Mouse (Mus musculus): Measurements from ENCODE around the gene Scimp.
"Not testable (repeated sequence)": the region's sequence is repeated elsewhere in the genome, so short reads cannot be mapped to it uniquely, and the experiment has no call there.

The Scimp gene

DNA sequence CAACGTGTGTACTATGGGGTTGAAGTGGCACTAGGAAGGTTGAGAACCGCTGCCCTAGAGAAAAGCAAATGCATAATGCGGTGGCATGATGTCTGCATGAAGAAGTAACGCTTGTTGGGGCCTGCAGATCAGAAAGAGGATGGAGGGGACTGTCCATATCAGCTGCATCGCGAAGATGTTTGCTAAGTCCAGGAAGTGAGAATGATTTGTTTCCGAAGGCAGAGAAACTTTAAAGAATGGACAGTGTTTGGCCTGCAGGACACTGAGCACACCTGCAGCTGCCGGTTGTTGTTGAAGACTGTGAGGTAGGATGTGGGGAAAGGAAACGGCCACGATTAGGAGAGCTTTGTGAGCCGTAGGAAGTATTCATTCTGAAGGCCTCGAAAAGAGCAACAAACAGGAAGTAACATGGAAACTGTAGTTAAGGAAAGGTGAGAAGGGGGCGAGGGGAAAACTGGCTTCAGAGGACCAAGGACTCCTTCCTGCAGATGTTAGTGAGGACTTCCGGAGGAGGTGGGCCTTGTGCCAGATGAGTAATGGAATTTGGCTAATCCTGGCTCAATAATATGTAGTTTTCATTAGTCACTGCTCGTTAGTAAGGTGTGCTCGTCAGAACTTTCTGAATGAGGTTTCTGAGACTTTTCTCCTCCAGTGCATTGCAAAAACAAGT, 46.5 kb downstream of the Scimp start:
- peak; percentile 66 for DNase-seq (ENCODE audit: low read depth)

GRCm38 (mm10) chr11:70763936-70764808, 48.2 kb downstream of the Scimp start, which contains the start of gene Zfp3:
Gene Zfp3 (plus strand): TSS chr11:70764209.
- DNase-seq (ENCODE audit: low read depth), result peak; percentile 84

DNA sequence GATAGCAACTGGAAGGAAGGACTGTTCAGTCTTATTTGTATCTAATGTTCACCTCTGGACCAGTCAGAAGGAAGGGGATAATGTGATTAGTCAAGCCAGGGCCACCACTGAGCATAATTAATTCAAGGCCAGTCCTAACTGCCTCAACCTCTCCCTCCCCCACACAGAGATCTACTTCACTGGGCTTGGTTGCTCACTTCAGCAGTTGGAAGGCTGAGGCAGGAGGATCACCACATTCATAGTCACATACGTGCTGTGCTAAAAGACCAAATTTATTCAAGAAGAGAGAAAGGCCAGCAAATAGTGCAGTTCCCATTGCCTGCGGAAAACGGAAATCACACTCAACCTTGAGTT, 48.8 kb downstream of the Scimp start:
- no peak for DNase-seq (ENCODE audit: low read depth)

GRCm38 (mm10) chr11:70762641-70763040, 49.7 kb downstream of the Scimp start:
- DNase-seq (ENCODE audit: low read depth), result peak; percentile 76

DNA sequence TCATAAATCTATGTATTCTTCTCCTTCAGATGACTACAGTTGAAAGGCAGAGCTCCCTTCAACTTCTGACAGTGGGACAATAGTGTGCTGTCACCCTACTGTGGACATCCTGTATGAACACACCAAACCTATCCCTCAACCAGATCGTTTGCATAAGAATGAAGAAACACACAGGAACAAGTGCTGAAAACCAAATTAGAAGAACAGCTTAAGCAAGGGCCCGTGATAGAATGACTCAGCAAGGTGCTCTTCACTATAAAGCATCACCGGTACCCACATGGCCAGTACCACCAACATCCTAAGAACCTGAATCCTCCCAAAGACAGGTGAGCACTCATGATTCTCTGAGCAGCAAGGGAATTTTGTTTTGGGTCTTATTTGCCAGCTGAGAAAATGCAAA, 51.9 kb downstream of the Scimp start:
- not testable (repeated sequence) for DNase-seq (ENCODE audit: low read depth)

DNA sequence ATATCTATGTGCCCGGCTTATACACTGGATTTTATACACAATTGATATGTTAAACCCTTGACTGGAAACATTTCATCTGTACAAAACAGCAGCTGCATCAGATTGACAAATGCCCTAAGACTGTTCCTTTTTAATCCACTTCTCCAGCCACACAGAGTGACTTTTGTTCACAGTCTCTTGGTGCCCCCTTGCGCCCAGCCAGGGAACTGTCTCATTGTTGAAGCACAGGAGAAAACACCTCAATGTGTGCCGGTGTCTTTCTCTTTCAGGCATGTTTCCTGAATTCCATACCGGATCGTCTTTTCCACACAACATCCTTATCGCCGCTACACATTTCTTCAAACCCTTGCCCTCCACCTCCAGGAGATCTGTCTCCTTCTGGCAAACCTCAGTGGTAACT, 56.7 kb downstream of the Scimp start:
- peak; percentile 90 for DNase-seq (ENCODE audit: low read depth)

DNA sequence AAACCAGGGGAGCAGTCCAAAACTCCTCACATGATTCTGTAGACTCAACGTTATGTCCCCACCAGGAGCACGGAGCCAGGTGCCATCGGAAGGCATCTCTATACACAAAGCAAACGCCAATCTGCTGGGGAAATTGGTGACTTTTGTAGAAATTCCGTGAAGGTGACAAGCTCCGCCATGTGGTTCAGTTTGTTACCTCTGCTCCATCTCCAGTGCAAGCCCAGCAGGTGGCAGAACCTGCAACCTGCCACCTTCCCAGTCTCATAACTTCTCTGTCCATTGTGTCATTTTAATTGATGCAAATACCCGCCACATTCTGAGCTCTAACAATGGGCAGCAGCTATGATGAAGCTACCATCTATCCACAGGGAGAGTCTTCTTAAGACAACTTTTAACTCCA, 57.4 kb downstream of the Scimp start:
- DNase-seq (ENCODE audit: low read depth), result no peak

GRCm38 (mm10) chr11:70754476-70754875, 57.9 kb downstream of the Scimp start:
- DNase-seq (ENCODE audit: low read depth), result no peak

DNA sequence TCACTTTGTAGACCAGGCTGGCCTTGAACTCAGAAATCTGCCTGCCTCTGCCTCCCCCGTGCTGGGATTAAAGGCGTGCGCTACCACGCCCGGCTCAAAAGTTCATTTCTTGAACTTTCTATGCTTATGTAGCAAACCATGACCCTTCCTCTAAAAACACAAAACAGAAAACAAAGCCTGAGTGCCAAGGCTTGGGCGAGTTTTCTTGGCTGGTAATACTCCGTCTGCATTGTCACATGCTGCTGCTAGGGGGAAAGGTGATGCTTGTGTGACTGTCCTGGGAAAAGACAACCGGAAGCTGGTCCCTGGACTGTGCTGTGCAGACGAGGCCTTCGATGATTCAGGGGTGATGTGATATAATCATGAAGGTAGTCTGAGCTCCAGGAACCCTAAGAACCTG, 59.2 kb downstream of the Scimp start:
- DNase-seq (ENCODE audit: low read depth), result no peak

GRCm38 (mm10) chr11:70752337-70753017, 59.9 kb downstream of the Scimp start:
- DNase-seq (ENCODE audit: low read depth), result no peak

GRCm38 (mm10) chr11:70747876-70748545, 64.4 kb downstream of the Scimp start:
- no peak for DNase-seq (ENCODE audit: low read depth)

GRCm38 (mm10) chr11:70745636-70746035, 66.8 kb downstream of the Scimp start:
- DNase-seq (ENCODE audit: low read depth), result no peak

DNA sequence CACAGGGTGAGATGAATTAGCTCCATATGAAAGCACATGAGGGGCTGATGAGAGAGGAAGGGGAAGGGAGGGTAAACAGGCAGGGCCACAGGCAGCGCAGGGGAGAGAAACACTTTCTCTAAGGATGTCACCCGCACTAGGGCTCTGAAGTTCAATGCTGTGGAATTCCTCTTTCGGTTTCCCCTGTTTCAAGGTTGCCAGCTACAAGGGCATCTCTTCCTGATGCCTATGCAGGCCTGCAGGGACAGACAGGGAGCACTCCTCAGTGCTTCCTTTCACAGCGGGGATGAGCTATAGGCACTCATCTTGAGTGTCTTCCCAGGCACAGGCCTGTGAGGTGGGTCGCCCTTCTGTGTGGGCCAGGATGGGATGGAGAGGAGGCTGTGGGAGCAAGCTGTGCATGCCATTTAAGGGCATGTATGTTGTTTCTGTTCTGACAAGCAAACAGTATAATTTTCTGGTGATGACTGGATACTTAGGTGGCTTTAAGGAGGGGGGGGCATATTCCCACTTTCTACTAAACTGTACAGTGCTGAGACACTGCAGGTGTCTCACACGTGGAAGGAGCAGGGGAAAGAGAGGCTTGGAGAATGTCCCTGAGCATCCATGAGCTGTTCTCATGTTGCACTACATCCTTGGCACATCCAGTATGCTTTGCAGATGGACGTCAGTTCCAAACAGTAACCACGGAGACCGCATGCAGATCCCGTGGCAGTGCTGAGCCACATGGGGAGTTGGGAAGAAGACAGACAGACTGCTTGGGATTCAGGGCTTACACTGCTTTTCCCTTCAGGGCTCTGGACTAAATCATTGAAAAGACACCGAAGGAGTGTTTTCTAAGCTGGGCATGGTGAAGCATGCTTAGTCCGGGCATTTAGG, 69.6 kb downstream of the Scimp start:
- DNase-seq (ENCODE audit: low read depth), result no peak

DNA sequence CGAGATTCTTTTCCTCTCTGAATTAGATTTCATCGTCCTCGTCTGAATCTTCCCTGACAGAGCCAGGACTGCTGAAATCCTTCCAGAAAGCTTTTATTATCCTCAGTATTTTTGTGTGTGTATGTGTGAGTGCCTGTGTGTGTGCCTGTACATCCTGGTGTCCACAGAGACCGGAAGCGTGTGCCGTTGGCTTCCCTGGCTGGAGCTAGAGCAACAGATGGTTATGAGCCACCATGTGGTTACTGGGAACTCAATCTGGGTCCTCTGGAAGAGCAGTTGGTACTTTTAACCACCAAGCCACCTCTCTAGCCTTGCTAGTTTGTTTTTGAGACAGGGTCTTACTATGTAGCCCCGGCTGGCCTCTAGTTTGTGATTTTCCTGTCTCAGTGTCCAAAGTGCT, 70.3 kb downstream of the Scimp start:
- no peak for DNase-seq (ENCODE audit: low read depth)

DNA sequence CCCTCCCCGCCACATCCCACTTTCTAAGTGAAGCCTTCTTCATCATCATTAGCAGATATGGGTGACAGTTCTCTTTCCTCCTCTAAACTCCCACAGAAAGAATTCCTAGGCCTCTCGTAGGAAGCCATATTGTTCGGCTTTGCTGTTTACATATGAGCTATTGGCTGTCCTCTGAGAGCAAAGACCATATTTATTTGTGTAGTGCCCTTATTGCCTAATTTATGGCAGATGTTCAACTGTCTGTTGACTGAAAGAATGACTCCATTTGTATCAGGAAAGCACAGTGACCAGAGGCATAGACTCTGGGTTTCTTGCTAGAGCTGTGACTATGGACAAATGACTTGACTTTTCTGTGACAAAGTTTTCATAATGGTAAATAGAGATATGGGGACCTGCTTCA, 70.8 kb downstream of the Scimp start:
- DNase-seq (ENCODE audit: low read depth), result no peak
